25 mouse cellular contexts compared by ENCODE assay signal in the genomic region with DNA sequence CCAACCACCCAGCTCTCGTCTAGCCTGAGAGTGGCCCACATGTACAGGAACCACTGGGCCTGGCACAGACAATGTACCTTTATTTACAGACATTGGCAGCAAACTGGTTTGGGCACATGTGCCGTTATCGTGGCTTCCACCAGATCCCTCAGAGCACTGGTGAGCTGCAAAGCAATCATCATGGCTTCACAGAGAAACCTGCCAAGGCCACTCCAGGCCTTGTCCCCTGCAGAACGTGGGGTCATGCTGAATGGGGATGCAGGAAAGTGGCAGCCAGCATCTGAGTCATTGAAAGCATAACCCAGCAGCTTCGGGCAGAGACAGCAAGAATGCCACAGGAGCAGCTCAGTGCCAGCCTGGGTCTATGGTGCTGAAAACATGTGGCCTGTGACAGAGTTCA.
"Had no signal": no experiment of that assay in that cellular context is flagged by ENCODE, and none has a peak within 500 bp of the region (broad histone marks: within the 10 kb centered on the region; RNA-seq: fewer than 3 reads in every experiment).

No protein-coding gene starts in this region.

- H3K4me1 ChIP-seq: heart, embryonic 15.5 days; hindbrain, embryonic 13.5 days; hindbrain, embryonic 15.5 days; kidney, embryonic 15.5 days; limb, embryonic 13.5 days; limb, embryonic 15.5 days had no signal

- H3K27ac ChIP-seq: heart, embryonic 10.5 days; heart, embryonic 13.5 days; heart, embryonic 15.5 days; hindbrain, embryonic 13.5 days; hindbrain, embryonic 15.5 days; hindbrain, postnatal 0 days; kidney, embryonic 15.5 days; kidney, postnatal 0 days; limb, embryonic 13.5 days; limb, embryonic 15.5 days; liver, embryonic 12.5 days; liver, embryonic 14.5 days had no signal

- H3K9me3 ChIP-seq: heart, embryonic 10.5 days; heart, embryonic 13.5 days; heart, embryonic 15.5 days; hindbrain, embryonic 13.5 days; hindbrain, embryonic 15.5 days; kidney, embryonic 15.5 days; limb, embryonic 13.5 days; limb, embryonic 15.5 days; liver, embryonic 12.5 days had no signal

- H3K4me3 ChIP-seq: heart, embryonic 10.5 days; heart, embryonic 13.5 days; heart, embryonic 15.5 days; hindbrain, embryonic 13.5 days; hindbrain, embryonic 15.5 days; kidney, embryonic 15.5 days; limb, embryonic 13.5 days; limb, embryonic 15.5 days; liver, embryonic 12.5 days had no signal

- H3K9ac ChIP-seq: heart, embryonic 13.5 days; heart, embryonic 15.5 days; hindbrain, embryonic 13.5 days; hindbrain, embryonic 15.5 days; kidney, embryonic 15.5 days; limb, embryonic 13.5 days; limb, embryonic 15.5 days; liver, embryonic 12.5 days; liver, embryonic 14.5 days had no signal

- H3K4me2 ChIP-seq: heart, embryonic 13.5 days; heart, embryonic 15.5 days; hindbrain, embryonic 13.5 days; hindbrain, embryonic 15.5 days; kidney, embryonic 15.5 days; limb, embryonic 13.5 days; limb, embryonic 15.5 days; liver, embryonic 12.5 days had no signal

- H3K36me3 ChIP-seq: hindbrain, embryonic 15.5 days had no signal

- H3K27me3 ChIP-seq: heart, embryonic 13.5 days; heart, embryonic 15.5 days; hindbrain, embryonic 13.5 days; hindbrain, embryonic 15.5 days; kidney, embryonic 15.5 days; limb, embryonic 13.5 days; limb, embryonic 15.5 days; liver, embryonic 12.5 days had no signal

- ATAC-seq: hindbrain, postnatal 0 days; intestine, embryonic 16.5 days; liver, embryonic 12.5 days had no signal

- DNase-seq: gastrocnemius, postnatal 10 days; gastrocnemius, postnatal 36 days; heart, postnatal 14 days; heart, postnatal 36 days; kidney, adult 11 months; kidney, adult 2 months; kidney, adult 9 months; kidney, postnatal 14 days; kidney, postnatal 36 days; layer of hippocampus, adult 9-11 months; layer of hippocampus, postnatal 36 days; left cerebral cortex, postnatal 4 days had no signal
